In the genomic region with DNA sequence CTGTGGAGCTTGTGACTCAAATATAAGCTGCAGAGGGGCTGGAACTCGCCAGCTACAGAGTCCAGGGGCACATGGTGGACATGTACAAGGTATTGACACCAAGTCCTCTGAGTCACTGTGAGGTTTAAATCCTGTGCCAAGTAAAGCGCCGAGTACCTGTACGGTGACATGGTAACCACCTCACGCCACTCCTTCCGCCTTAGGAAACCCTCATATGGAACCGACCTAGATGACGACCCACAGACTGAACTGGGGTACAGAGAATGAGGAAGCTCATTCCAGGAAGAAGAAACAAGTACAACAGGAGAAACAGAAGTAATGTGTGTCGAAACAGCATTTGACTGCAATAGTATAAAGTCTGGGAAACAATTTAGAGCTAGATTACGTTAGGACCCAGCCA, we compare ENCODE assay signal across 18 mouse cellular contexts. TPM values are rescaled to one million over a fixed set of nuclear protein-coding genes. Genes with fewer than 3 reads are reported as not detected.
DNase-seq lines count a peak whose midpoint lies in the region; TF ChIP-seq lines count a peak whose summit lies in the region.
"Had no signal": no experiment of that assay in that cellular context is flagged by ENCODE, and none has a peak within 500 bp of the region (broad histone marks: within the 10 kb centered on the region; RNA-seq: fewer than 3 reads in every experiment).

No protein-coding gene starts in this region.

- H3K9me3 ChIP-seq in MEL (replicated peaks; ENCODE audit: insufficient read depth, low read length), result no peaks in the 10 kb centered on the region
- H3K9me3 ChIP-seq: heart, embryonic 13.5 days; kidney, embryonic 15.5 days; liver, embryonic 13.5 days had no signal

- peak; percentile 52 to 75 for DNase-seq in lung, adult 18-20 months
- DNase-seq in lung, postnatal 14 days, result no peak
- peak; percentile 84 for DNase-seq in MEL (ENCODE audit: low read depth, low spot score)
- peak; percentile 27 to 31 for DNase-seq in lung, postnatal 4 days
- peak; percentile 56 for DNase-seq in splenic B cell, adult 2 months (ENCODE audit: low read depth, low spot score)
- no peak for DNase-seq in thymus, adult 18-20 months
- DNase-seq in thymus, adult 2 months, result no peak
- DNase-seq: adrenal gland, adult 8-10 months; cerebellum, adult 18-20 months; cerebellum, postnatal 36 days; gastrocnemius, postnatal 36 days; heart, postnatal 4 days; left cerebral cortex, postnatal 4 days; liver, embryonic 13.5 days; right cerebral cortex, postnatal 25 days had no signal

- no peaks in the 10 kb centered on the region for H3K27me3 ChIP-seq in MEL (ENCODE audit: control insufficient read depth in 1 of 2, insufficient read depth in 2 of 2, low read length in 2 of 2)
- no peaks in the 10 kb centered on the region for H3K27me3 ChIP-seq in splenic B cell, adult 2 months (ENCODE audit: control insufficient read depth, insufficient read depth, low read length, poor library complexity, severe bottlenecking)
- no peaks in the 10 kb centered on the region for H3K27me3 ChIP-seq in thymus, adult 2 months (ENCODE audit: control insufficient read depth, insufficient read depth, low read length)
- H3K27me3 ChIP-seq: heart, embryonic 13.5 days; kidney, embryonic 15.5 days; liver, embryonic 13.5 days had no signal

- 32% methylated on average over 10 of the region's 10 CpGs for WGBS in thymus, adult 2 months

- H3K4me3 ChIP-seq in MEL (ENCODE audit: control insufficient read depth in 1 of 2, insufficient read depth in 1 of 2, low read depth in 2 of 2, low read length in 2 of 2), result peak overlapping the region; percentile 41 to 46; a peak in 3 of 4 replicates
- H3K4me3 ChIP-seq in thymus, adult 2 months (ENCODE audit: control insufficient read depth, insufficient read depth, low read length), result no peak overlapping the region
- H3K4me3 ChIP-seq: erythroblast, embryonic 14.5 days; heart, embryonic 13.5 days; kidney, embryonic 15.5 days; liver, embryonic 13.5 days had no signal

- peak overlapping the region; percentile 50 for H3K27ac ChIP-seq in MEL (ENCODE audit: control insufficient read depth, low read depth, low read length)
- no peak overlapping the region for H3K27ac ChIP-seq in thymus, adult 2 months (ENCODE audit: control insufficient read depth, insufficient read depth, low read length)
- H3K27ac ChIP-seq: heart, embryonic 13.5 days; kidney, embryonic 15.5 days; liver, embryonic 13.5 days had no signal

- peaks cover 5% of the 10 kb centered on the region; the same call in 1 of the 2 replicates for H3K79me2 ChIP-seq in MEL (ENCODE audit: control insufficient read depth, insufficient read depth, low read length, poor library complexity)

- TF ChIP-seq POLR2A in MEL (IDR thresholded peaks at IDR 0.05; ENCODE audit: control insufficient read depth in 1 of 2, insufficient read depth in 1 of 2, low read depth in 1 of 2, low read length in 2 of 2, poor library complexity in 1 of 2), result peak in 1 of 2 experiments; percentile 38; a peak in 1 of 4 replicates
- TF ChIP-seq POLR2A in thymus, adult 2 months (IDR thresholded peaks at IDR 0.05; ENCODE audit: control insufficient read depth, extremely low read depth, insufficient read depth, low read length, poor library complexity), result no peak

- no peak for TF ChIP-seq EP300 in MEL (IDR thresholded peaks at IDR 0.05; ENCODE audit: low read depth in 1 of 2, low read length in 2 of 2)

- H3K36me3 ChIP-seq in MEL (ENCODE audit: control insufficient read depth in 1 of 2, insufficient read depth in 2 of 2, low read length in 2 of 2), result peaks cover 0 to 3% of the 10 kb centered on the region in 2 experiments; a peak in 1 of 4 replicates
- H3K36me3 ChIP-seq in splenic B cell, adult 2 months (ENCODE audit: control insufficient read depth, insufficient read depth, low read length, poor library complexity, severe bottlenecking), result no peaks in the 10 kb centered on the region
- H3K36me3 ChIP-seq in thymus, adult 2 months (ENCODE audit: control insufficient read depth, insufficient read depth, low read length), result no peaks in the 10 kb centered on the region
- H3K36me3 ChIP-seq: heart, embryonic 13.5 days; kidney, embryonic 15.5 days; liver, embryonic 13.5 days had no signal

- no peak for TF ChIP-seq RAD21 in MEL (IDR thresholded peaks at IDR 0.05; ENCODE audit: low read depth, low read length)

- TF ChIP-seq CTCF in MEL (IDR thresholded peaks at IDR 0.05 in 2 of 3, conservative IDR thresholded peaks at IDR 0.05 in 1 of 3; ENCODE audit: control insufficient read depth in 1 of 3, insufficient read depth in 1 of 3, low read depth in 2 of 3, low read length in 3 of 3, poor library complexity in 1 of 3, severe bottlenecking in 1 of 3), result no peak
- TF ChIP-seq CTCF in thymus, adult 2 months (IDR thresholded peaks at IDR 0.05; ENCODE audit: borderline replicate concordance, control insufficient read depth, extremely low read depth, insufficient read depth, low read length, poor library complexity), result no peak

- peaks cover 0 to 3% of the 10 kb centered on the region in 2 experiments; a peak in 1 of 4 replicates for H3K4me1 ChIP-seq in MEL (ENCODE audit: control insufficient read depth in 1 of 2, insufficient read depth in 2 of 2, low read length in 2 of 2)
- H3K4me1 ChIP-seq in thymus, adult 2 months (replicated peaks; ENCODE audit: control insufficient read depth, insufficient read depth, low read length), result peaks cover 10% of the 10 kb centered on the region

- peak overlapping the region; percentile 56 for H3K9ac ChIP-seq in MEL (ENCODE audit: control insufficient read depth, low read depth, low read length, poor library complexity, severe bottlenecking)
- H3K9ac ChIP-seq: heart, embryonic 13.5 days; kidney, embryonic 15.5 days; liver, embryonic 13.5 days had no signal

TF ChIP-seq in MEL, 35 proteins besides CTCF, POLR2A, EP300 and RAD21:
- peak; percentile 56; the same call in 1 of the 2 replicates for TF ChIP-seq SIN3A (IDR thresholded peaks at IDR 0.05; ENCODE audit: low read length)
- TF ChIP-seq SMC3 (IDR thresholded peaks at IDR 0.05; ENCODE audit: low read depth, low read length), result no peak
- peak; percentile 79 for TF ChIP-seq TBP (IDR thresholded peaks at IDR 0.05; ENCODE audit: low read depth, low read length)
- TF ChIP-seq HCFC1 (IDR thresholded peaks at IDR 0.05; ENCODE audit: low read depth, low read length), result 0 out of 2 replicates have a peak, but pooled peaks have one; percentile 23
- 0 out of 2 replicates have a peak, but pooled peaks have one; percentile 28 for TF ChIP-seq MAX (IDR thresholded peaks at IDR 0.05; ENCODE audit: low read length)
- TF ChIP-seq ETS1 (IDR thresholded peaks at IDR 0.05; ENCODE audit: low read depth, low read length), result peak; percentile 54; the same call in 1 of the 2 replicates
- TF ChIP-seq NELFE (IDR thresholded peaks at IDR 0.05; ENCODE audit: low read depth, low read length), result peak; percentile 32; the same call in 1 of the 2 replicates
- peak; percentile 70 for TF ChIP-seq ELF1 (IDR thresholded peaks at IDR 0.05; ENCODE audit: low read depth, low read length)
- TF ChIP-seq CHD2 (IDR thresholded peaks at IDR 0.05; ENCODE audit: low read length), result no peak

RNA-seq across cellular contexts. Expression of a gene that starts 3.9 kb away (rescaled TPM):
- total RNA-seq in MEL (2012; rRNA removed), result 1.9 and 2.2 TPM in 2 replicates
- 1 to 10 TPM in 1 of 2 experiments, not detected in 1; 6.9 TPM for polyA plus RNA-seq in MEL (2012; ENCODE audit: insufficient read depth in 1 of 2, insufficient read length in 2 of 2, low read depth in 1 of 2, low replicate concordance in 2 of 2, missing spikeins in 1 of 2)
- polyA plus RNA-seq in thymus, adult 2 months (2012; rRNA removed), result 12.7 and 14.4 TPM in 2 replicates

RNA-seq across cellular contexts. Expression of a gene that starts 33.7 kb away (rescaled TPM):
- total RNA-seq in MEL (2012; rRNA removed), result 1.5 and 2.1 TPM in 2 replicates
- polyA plus RNA-seq in MEL (2012; ENCODE audit: insufficient read depth in 1 of 2, insufficient read length in 2 of 2, low read depth in 1 of 2, low replicate concordance in 2 of 2, missing spikeins in 1 of 2), result 1 to 10 TPM in 1 of 2 experiments, not detected in 1; 3.7 TPM
- 10.7 and 13.3 TPM in 2 replicates for polyA plus RNA-seq in thymus, adult 2 months (2012; rRNA removed)

Comparison
In these comparisons a context has a peak if more than half of its experiments do, and no peak if none do; other contexts are left out.
1. DNase-seq: peak in lung, adult 18-20 months (2 of 2), MEL (single experiment), lung, postnatal 4 days (2 of 2) and splenic B cell, adult 2 months (single experiment); none in lung, postnatal 14 days (single experiment), thymus, adult 18-20 months (0 of 2) and thymus, adult 2 months (single experiment).